Mouse (Mus musculus) liver, embryonic 12.5 days (tissue): Measurements from ENCODE around the gene Wfdc5. TPM values are rescaled to one million over a fixed set of nuclear protein-coding genes. Genes with fewer than 3 reads are reported as not detected.
"Not testable (repeated sequence)": the region's sequence is repeated elsewhere in the genome, so short reads cannot be mapped to it uniquely, and the experiment has no call there.

Source experiments
- ATAC-seq: fragments of 200-750 bp; cut with Nextera tagmentation; 2 replicates; pipeline ENCODE4 v1.8.0; 2017; ENCODE audit warnings: moderate number of reproducible peaks, mild to moderate bottlenecking, moderate library complexity
- H3K27ac ChIP-seq: fragments of 300-500 bp; sonication (generic); 2 replicates; pipeline ENCODE4 v1.5.1; 2016; ENCODE audit warnings: mild to moderate bottlenecking
- H3K27me3 ChIP-seq: fragments of 300-500 bp; sonication (generic); replicated peaks from 2 replicates; pipeline ENCODE4 v1.6.1; 2016; ENCODE audit warnings: mild to moderate bottlenecking, moderate library complexity
- H3K36me3 ChIP-seq: fragments of 300-500 bp; sonication (generic); 2 replicates; pipeline ENCODE4 v1.6.1; 2016; ENCODE audit warnings: mild to moderate bottlenecking, moderate library complexity
- H3K4me1 ChIP-seq: fragments of 300-500 bp; sonication (generic); 2 replicates; pipeline ENCODE4 v1.6.1; 2016
- H3K4me2 ChIP-seq: fragments of 300-500 bp; sonication (generic); 2 replicates; pipeline ENCODE4 v1.6.1; 2016; ENCODE audit warnings: mild to moderate bottlenecking, moderate library complexity
- H3K4me3 ChIP-seq: fragments of 300-500 bp; sonication (generic); 2 replicates; pipeline ENCODE4 v1.5.1; 2016; ENCODE audit warnings: mild to moderate bottlenecking, moderate library complexity
- H3K9ac ChIP-seq: fragments of 300-500 bp; sonication (generic); 2 replicates; pipeline ENCODE4 v1.6.1; 2016; ENCODE audit warnings: mild to moderate bottlenecking, moderate library complexity
- H3K9me3 ChIP-seq: fragments of 300-500 bp; sonication (generic); replicated peaks from 2 replicates; pipeline ENCODE4 v1.6.1; 2016; ENCODE audit warnings: mild to moderate bottlenecking, moderate library complexity
- WGBS: fragments of 180-500 bp; shearing (Covaris S2); methylation state at CpG from one replicate; pipeline ENCODE4 v1.1.7; 2016; ENCODE audit not compliant: insufficient replicate concordance; 5-methylcytosine and 5-hydroxymethylcytosine counted together
- polyA plus RNA-seq: library from polyadenylated mRNA; unstranded; fragments of >200 nt; fragmentation: Nextera tagmentation; extraction: Ambion mirVana; gene quantifications from 2 replicates; pipeline ENCODE4 v1.2.1, GENCODE M21; 2016

Wfdc5 gene
- polyA plus RNA-seq, result not detected in 2 replicates

GRCm38 (mm10) chr2:164182692-164183255 is at the start of gene Wfdc5:
Gene Wfdc5, minus strand, starts transcription at chr2:164182742.
- ATAC-seq, result no peak
- no peaks in the 10 kb centered on the region for H3K9me3 ChIP-seq
- H3K4me2 ChIP-seq, result no peak within 1 kb of the TSS
- H3K36me3 ChIP-seq, result no peaks in the 10 kb centered on the region
- no peak within 1 kb of the TSS for H3K4me3 ChIP-seq
- H3K27ac ChIP-seq, result no peak within 1 kb of the TSS
- peaks cover 31% of the 10 kb centered on the region; the same call in 1 of the 2 replicates for H3K27me3 ChIP-seq
- WGBS, result 56% methylated on average over 7 of the region's 7 CpGs
- H3K4me1 ChIP-seq, result no peaks in the 10 kb centered on the region
- no peak within 1 kb of the TSS for H3K9ac ChIP-seq

GRCm38 (mm10) chr2:164228361-164229070 is 46.0 kb upstream of the Wfdc5 start:
- no peak overlapping the region for H3K9ac ChIP-seq
- H3K27me3 ChIP-seq, result no peaks in the 10 kb centered on the region
- no peaks in the 10 kb centered on the region for H3K4me1 ChIP-seq
- 59% methylated on average over 8 of the region's 8 CpGs for WGBS
- H3K9me3 ChIP-seq, result no peaks in the 10 kb centered on the region
- ATAC-seq, result no peak
- H3K4me2 ChIP-seq, result no peak overlapping the region
- no peak overlapping the region for H3K27ac ChIP-seq
- no peak overlapping the region for H3K4me3 ChIP-seq
- H3K36me3 ChIP-seq, result no peaks in the 10 kb centered on the region

GRCm38 (mm10) chr2:164221522-164221921 is 39.0 kb upstream of the Wfdc5 start, which contains the start of gene Wfdc15b:
Gene Wfdc15b, minus strand, starts transcription at chr2:164221660.
- 69% methylated on average over 11 of the region's 11 CpGs for WGBS
- no peak for ATAC-seq
- Histone ChIP-seq H3K9ac (no peak within 1 kb of the TSS), H3K27me3 (no peaks in the 10 kb centered on the region), H3K4me1 (no peaks in the 10 kb centered on the region), H3K9me3 (no peaks in the 10 kb centered on the region), H3K4me2 (no peak within 1 kb of the TSS), H3K36me3 (no peaks in the 10 kb centered on the region), H3K4me3 (no peak within 1 kb of the TSS), H3K27ac (no peak within 1 kb of the TSS)

GRCm38 (mm10) chr2:164219295-164219694 is 36.8 kb upstream of the Wfdc5 start:
- ATAC-seq, result no peak

GRCm38 (mm10) chr2:164212711-164213110 is 30.2 kb upstream of the Wfdc5 start:
- no peaks in the 10 kb centered on the region for H3K9me3 ChIP-seq
- H3K27me3 ChIP-seq, result no peaks in the 10 kb centered on the region
- no peak overlapping the region for H3K4me3 ChIP-seq
- no peaks in the 10 kb centered on the region for H3K36me3 ChIP-seq
- no peak overlapping the region for H3K4me2 ChIP-seq
- no peak for ATAC-seq
- H3K9ac ChIP-seq, result no peak overlapping the region
- no peaks in the 10 kb centered on the region for H3K4me1 ChIP-seq
- H3K27ac ChIP-seq, result no peak overlapping the region
- WGBS, result 68% methylated on average over 5 of the region's 5 CpGs

More at GRCm38 (mm10) chr2:164219295-164219694, 36.8 kb upstream of the Wfdc5 start:
- H3K9me3 ChIP-seq, result no peaks in the 10 kb centered on the region
- WGBS, result 65% methylated on average over 9 of the region's 9 CpGs
- no peak overlapping the region for H3K27ac ChIP-seq
- no peak overlapping the region for H3K9ac ChIP-seq
- no peaks in the 10 kb centered on the region for H3K4me1 ChIP-seq
- H3K4me2 ChIP-seq, result no peak overlapping the region
- no peak overlapping the region for H3K4me3 ChIP-seq
- H3K27me3 ChIP-seq, result no peaks in the 10 kb centered on the region
- H3K36me3 ChIP-seq, result no peaks in the 10 kb centered on the region

GRCm38 (mm10) chr2:164210892-164211291 is 28.4 kb upstream of the Wfdc5 start:
- no peak for ATAC-seq
- no peaks in the 10 kb centered on the region for H3K27me3 ChIP-seq
- WGBS, result 76% methylated on average over 4 of the region's 4 CpGs

GRCm38 (mm10) chr2:164206676-164207075 is 24.1 kb upstream of the Wfdc5 start:
- Histone ChIP-seq H3K4me3 (no peak overlapping the region), H3K9me3 (no peaks in the 10 kb centered on the region), H3K4me1 (no peaks in the 10 kb centered on the region), H3K9ac (no peak overlapping the region), H3K27ac (no peak overlapping the region), H3K27me3 (no peaks in the 10 kb centered on the region), H3K36me3 (no peaks in the 10 kb centered on the region), H3K4me2 (no peak overlapping the region)
- 45% methylated on average over 4 of the region's 4 CpGs for WGBS
- no peak for ATAC-seq

More at GRCm38 (mm10) chr2:164210892-164211291, 28.4 kb upstream of the Wfdc5 start:
- H3K9me3 ChIP-seq, result no peaks in the 10 kb centered on the region
- H3K4me2 ChIP-seq, result no peak overlapping the region
- no peaks in the 10 kb centered on the region for H3K4me1 ChIP-seq
- no peak overlapping the region for H3K27ac ChIP-seq
- no peaks in the 10 kb centered on the region for H3K36me3 ChIP-seq
- H3K9ac ChIP-seq, result no peak overlapping the region
- no peak overlapping the region for H3K4me3 ChIP-seq

- H3K4me3 ChIP-seq, H3K4me2 ChIP-seq, ATAC-seq, H3K9me3 ChIP-seq, H3K27ac ChIP-seq, H3K27me3 ChIP-seq, H3K4me1 ChIP-seq, H3K36me3 ChIP-seq, H3K9ac ChIP-seq: not testable (repeated sequence)
- WGBS, result 74% methylated on average over 10 of the region's 10 CpGs
These were observed 23.5 kb upstream of the Wfdc5 start for GRCm38 (mm10) chr2:164206011-164206410.

- Histone ChIP-seq H3K4me1 (no peaks in the 10 kb centered on the region), H3K27ac (no peak within 1 kb of the TSS), H3K9ac (no peak within 1 kb of the TSS), H3K4me3 (no peak within 1 kb of the TSS), H3K36me3 (no peaks in the 10 kb centered on the region), H3K9me3 (0 out of 2 replicates have a peak, but pooled peaks cover 4% of the 10 kb centered on the region), H3K27me3 (no peaks in the 10 kb centered on the region), H3K4me2 (no peak within 1 kb of the TSS)
- ATAC-seq, result no peak
- WGBS, result 70% methylated on average over 20 of the region's 20 CpGs
These were observed 17.2 kb upstream of the Wfdc5 start, which contains the start of gene Wfdc15a for GRCm38 (mm10) chr2:164199626-164200327. Gene Wfdc15a, minus strand, starts transcription at chr2:164200130.

GRCm38 (mm10) chr2:164196700-164196990 is 14.1 kb upstream of the Wfdc5 start:
- Histone ChIP-seq H3K4me2 (no peak overlapping the region), H3K4me3 (no peak overlapping the region), H3K36me3 (no peaks in the 10 kb centered on the region), H3K27ac (no peak overlapping the region), H3K9ac (no peak overlapping the region), H3K4me1 (no peaks in the 10 kb centered on the region), H3K9me3 (0 out of 2 replicates have a peak, but pooled peaks cover 4% of the 10 kb centered on the region), H3K27me3 (no peaks in the 10 kb centered on the region)
- 74% methylated on average over 5 of the region's 5 CpGs for WGBS
- ATAC-seq, result no peak

GRCm38 (mm10) chr2:164195971-164196699 is 13.6 kb upstream of the Wfdc5 start:
- H3K4me2 ChIP-seq, result no peak overlapping the region
- no peak for ATAC-seq
- H3K27me3 ChIP-seq, result no peaks in the 10 kb centered on the region
- no peak overlapping the region for H3K27ac ChIP-seq
- no peaks in the 10 kb centered on the region for H3K4me1 ChIP-seq
- H3K9ac ChIP-seq, result no peak overlapping the region
- no peak overlapping the region for H3K4me3 ChIP-seq
- WGBS, result 65% methylated on average over 5 of the region's 5 CpGs
- 0 out of 2 replicates have a peak, but pooled peaks cover 4% of the 10 kb centered on the region for H3K9me3 ChIP-seq
- H3K36me3 ChIP-seq, result no peaks in the 10 kb centered on the region
